Mouse (Mus musculus) midbrain, embryonic 16.5 days (tissue): ENCODE data around the gene Dda1. TPM values are rescaled to one million over a fixed set of nuclear protein-coding genes. Genes with fewer than 3 reads are reported as not detected.

ENCODE experiments used
- ATAC-seq: fragments of 200-750 bp; cut with Nextera tagmentation; 2 replicates; pipeline ENCODE4 v1.8.0; 2017; ENCODE audit warnings: moderate TSS enrichment
- H3K27ac ChIP-seq: fragments of 300-500 bp; sonication (generic); 2 replicates; pipeline ENCODE4 v1.5.1; 2014; ENCODE audit warnings: mild to moderate bottlenecking, low read length, mixed read lengths
- H3K27me3 ChIP-seq: fragments of 300-500 bp; sonication (generic); 2 replicates; pipeline ENCODE4 v1.6.1; 2014; ENCODE audit warnings: low read depth, low read length, mixed read lengths; ENCODE audit not compliant: control insufficient read depth, insufficient read depth
- H3K36me3 ChIP-seq: fragments of 300-500 bp; sonication (generic); 2 replicates; pipeline ENCODE4 v1.6.1; 2014; ENCODE audit warnings: mild to moderate bottlenecking, low read length, moderate library complexity, mixed read lengths; ENCODE audit not compliant: control insufficient read depth, insufficient read depth
- H3K4me1 ChIP-seq: fragments of 300-500 bp; sonication (generic); 2 replicates; pipeline ENCODE4 v1.6.1; 2014; ENCODE audit warnings: mild to moderate bottlenecking, low read length, mixed read lengths; ENCODE audit not compliant: control insufficient read depth, insufficient read depth
- H3K4me2 ChIP-seq: fragments of 300-500 bp; sonication (generic); 2 replicates; pipeline ENCODE4 v1.6.1; 2014; ENCODE audit warnings: mild to moderate bottlenecking, low read length, mixed read lengths
- H3K4me3 ChIP-seq: fragments of 300-500 bp; sonication (generic); 2 replicates; pipeline ENCODE4 v1.5.1; 2014; ENCODE audit warnings: low read depth, mild to moderate bottlenecking, low read length, moderate library complexity, mixed read lengths
- H3K9ac ChIP-seq: fragments of 300-500 bp; sonication (generic); 2 replicates; pipeline ENCODE4 v1.6.1; 2014; ENCODE audit warnings: low read depth, low read length, mixed read lengths
- H3K9me3 ChIP-seq: fragments of 300-500 bp; sonication (generic); replicated peaks from 2 replicates; pipeline ENCODE4 v1.6.1; 2014; ENCODE audit warnings: mild to moderate bottlenecking, low read length, mixed read lengths; ENCODE audit not compliant: control insufficient read depth, poor library complexity, severe bottlenecking
- WGBS: fragments of 180-500 bp; shearing (Covaris S2); extraction: QIAGEN DNeasy Blood & Tissue Kit; methylation state at CpG from one replicate; pipeline ENCODE4 v1.1.7; 2014; 5-methylcytosine and 5-hydroxymethylcytosine counted together
- polyA plus RNA-seq: library from polyadenylated mRNA; unstranded; fragments of >200 nt; fragmentation: Nextera tagmentation; extraction: Ambion mirVana; gene quantifications from 2 replicates; pipeline ENCODE4 v1.2.1, GENCODE M21; 2015

The Dda1 gene
- polyA plus RNA-seq, 1 experiment from 2014 or later: 231 TPM

DNA sequence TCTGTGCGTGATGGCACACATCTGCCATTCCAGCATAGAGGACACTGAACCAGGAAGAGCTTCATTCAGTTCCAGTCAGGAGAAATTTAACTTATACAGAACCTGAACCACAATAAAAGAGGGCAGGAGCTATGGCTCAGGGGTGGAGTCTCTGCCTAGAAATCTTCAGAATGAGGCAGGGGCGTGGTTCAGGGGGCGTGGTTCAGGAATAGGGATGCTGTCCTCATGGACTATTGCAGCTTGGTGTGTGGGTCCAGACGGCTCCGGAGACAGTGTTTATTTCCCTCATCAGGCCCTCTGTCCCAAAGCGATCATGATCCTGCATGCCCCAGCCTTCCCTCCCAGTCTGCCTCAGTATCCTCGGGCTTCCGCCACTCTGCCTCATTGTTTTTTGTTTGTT is 14.3 kb upstream of the Dda1 start:
- no peak for ATAC-seq
- H3K9ac ChIP-seq: no peak overlapping the region
- no peak overlapping the region for H3K4me2 ChIP-seq
- WGBS: 81% methylated on average over 8 of the region's 8 CpGs
- no peaks in the 10 kb centered on the region for H3K27me3 ChIP-seq
- H3K4me3 ChIP-seq: no peak overlapping the region
- H3K27ac ChIP-seq: no peak overlapping the region
- H3K36me3 ChIP-seq: peaks cover 13% of the 10 kb centered on the region
- no peaks in the 10 kb centered on the region; the same call in 1 of the 2 replicates for H3K9me3 ChIP-seq
- no peaks in the 10 kb centered on the region for H3K4me1 ChIP-seq

DNA sequence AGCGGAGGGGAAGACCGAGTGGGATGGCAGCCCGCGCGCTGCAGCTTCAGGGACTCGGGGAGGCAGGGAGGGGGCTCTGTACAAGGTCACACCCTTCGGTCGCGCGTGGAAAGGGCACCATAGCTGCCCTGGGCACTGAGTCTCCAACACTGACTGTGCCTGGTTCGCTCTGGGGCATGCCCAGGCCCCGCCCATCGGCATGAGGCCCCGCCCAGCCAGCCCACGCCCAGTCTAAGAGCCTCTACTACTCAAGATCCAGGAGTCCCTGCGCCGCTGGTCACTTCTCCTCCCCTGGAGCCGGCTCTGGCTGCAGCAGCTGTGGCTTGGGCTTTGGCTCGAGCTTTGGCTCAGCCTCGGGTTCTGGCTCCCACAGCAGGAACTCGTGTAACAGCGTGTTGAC is 12.1 kb upstream of the Dda1 start:
- WGBS: 44% methylated on average over 20 of the region's 22 CpGs

DNA sequence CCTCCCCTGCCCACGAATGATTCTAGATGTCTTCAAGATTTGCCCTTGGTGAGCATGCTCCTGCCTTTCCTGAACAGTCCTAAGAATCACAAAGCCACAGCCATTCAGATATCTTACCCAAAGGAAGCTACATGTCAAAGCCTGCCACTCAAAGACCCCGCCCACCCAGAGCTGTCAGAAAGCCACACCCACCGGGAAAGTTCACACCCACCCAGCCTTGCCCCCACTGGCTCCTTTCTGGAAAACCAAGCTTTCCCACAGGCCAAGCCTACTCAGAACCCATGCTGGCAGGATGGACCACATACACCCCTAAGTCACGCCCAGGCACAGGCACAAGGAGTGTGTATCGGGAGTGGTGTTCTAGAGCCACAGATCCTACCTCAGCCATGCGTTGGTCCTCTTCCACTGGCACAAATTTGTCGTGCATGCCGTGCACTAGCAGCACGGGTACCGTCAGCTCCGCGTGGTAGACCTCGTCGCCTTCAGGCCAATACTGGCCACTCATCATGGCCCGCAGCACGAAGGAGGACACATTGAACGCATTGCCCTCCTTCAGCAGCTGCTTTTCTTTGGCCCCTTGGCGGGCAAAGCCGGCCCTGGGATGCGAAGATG is 11.2 kb upstream of the Dda1 start:
- Histone ChIP-seq H3K36me3 (peaks cover 20% of the 10 kb centered on the region), H3K9me3 (no peaks in the 10 kb centered on the region; the same call in 1 of the 2 replicates), H3K4me1 (peaks cover 21% of the 10 kb centered on the region), H3K4me2 (no peak overlapping the region), H3K9ac (no peak overlapping the region), H3K27ac (no peak overlapping the region), H3K27me3 (no peaks in the 10 kb centered on the region), H3K4me3 (no peak overlapping the region)
- WGBS: 87% methylated on average over 20 of the region's 20 CpGs
- ATAC-seq: no peak

More for the DNA sequence above, 12.1 kb upstream of the Dda1 start:
- H3K9me3 ChIP-seq: no peaks in the 10 kb centered on the region; the same call in 1 of the 2 replicates
- H3K9ac ChIP-seq: no peak overlapping the region
- H3K27me3 ChIP-seq: no peaks in the 10 kb centered on the region
- H3K36me3 ChIP-seq: peaks cover 20% of the 10 kb centered on the region
- no peak overlapping the region for H3K4me2 ChIP-seq
- no peak for ATAC-seq
- H3K27ac ChIP-seq: no peak overlapping the region
- no peak overlapping the region for H3K4me3 ChIP-seq
- H3K4me1 ChIP-seq: peaks cover 13% of the 10 kb centered on the region; the same call in 1 of the 2 replicates

DNA sequence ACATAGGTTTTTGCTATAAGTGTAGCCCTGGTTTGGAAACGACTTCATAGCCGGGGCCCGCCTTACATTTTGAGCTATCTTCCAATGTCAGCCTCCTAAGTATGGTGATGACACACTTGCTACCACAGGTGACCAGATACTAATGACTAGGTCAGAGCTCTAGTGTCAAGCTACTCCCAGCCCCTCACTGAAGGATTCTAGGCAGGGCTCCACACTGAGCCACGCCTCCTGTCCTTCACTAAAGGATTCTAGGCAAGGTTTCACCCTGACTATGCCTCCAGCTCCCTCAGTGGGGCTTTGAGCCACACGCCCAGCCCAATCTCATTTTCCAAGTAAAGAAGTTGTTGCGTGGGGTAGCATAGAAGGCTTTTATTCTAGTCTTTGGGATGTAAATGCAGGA is 8.3 kb upstream of the Dda1 start:
- 92% methylated on average over 6 of the region's 6 CpGs for WGBS
- peaks cover 20% of the 10 kb centered on the region for H3K36me3 ChIP-seq
- no peak for ATAC-seq

DNA sequence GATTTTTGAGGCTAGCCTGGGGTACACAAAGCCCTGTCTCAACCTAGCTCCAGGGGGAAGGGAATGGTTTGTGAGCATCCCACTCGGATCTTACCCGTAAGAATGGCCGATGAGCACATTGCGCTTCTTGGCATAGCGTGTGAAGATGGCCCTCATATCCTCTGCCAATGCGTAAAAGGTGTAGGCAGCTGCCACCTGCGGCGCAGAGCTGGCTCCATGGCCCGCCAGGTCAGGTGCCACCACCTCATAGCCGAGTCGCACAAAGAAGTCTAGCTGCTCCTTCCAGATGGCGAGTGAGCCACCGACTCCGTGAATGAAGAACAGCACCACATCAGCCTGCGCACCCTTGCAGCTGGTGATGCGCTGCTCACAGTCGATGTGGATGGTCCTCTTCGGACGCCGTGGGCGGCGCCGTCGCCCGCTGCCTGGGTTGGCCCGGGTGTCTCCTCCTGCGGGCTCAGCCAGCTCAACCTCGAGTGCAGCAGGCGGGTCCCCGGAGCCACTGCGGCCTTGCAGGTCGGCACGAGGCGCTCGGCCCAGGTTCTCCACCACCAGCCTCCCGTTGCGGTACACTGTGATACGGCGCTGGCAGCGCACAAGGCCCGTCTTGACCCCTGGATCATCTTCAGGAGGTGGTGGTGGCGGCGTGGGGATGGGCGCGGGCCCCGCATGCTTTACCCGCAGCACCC is 7.7 kb upstream of the Dda1 start:
- Histone ChIP-seq H3K9me3 (no peaks in the 10 kb centered on the region), H3K27ac (no peak overlapping the region), H3K9ac (peak overlapping the region; percentile 30; the same call in 1 of the 2 replicates), H3K36me3 (peaks cover 20% of the 10 kb centered on the region), H3K4me2 (no peak overlapping the region; the same call in 1 of the 2 replicates), H3K4me1 (peaks cover 38% of the 10 kb centered on the region), H3K4me3 (no peak overlapping the region), H3K27me3 (no peaks in the 10 kb centered on the region)
- WGBS: 76% methylated on average over 47 of the region's 47 CpGs
- no peak for ATAC-seq

More for the DNA sequence above, 8.3 kb upstream of the Dda1 start:
- Histone ChIP-seq H3K9me3 (no peaks in the 10 kb centered on the region), H3K4me3 (no peak overlapping the region), H3K4me1 (peaks cover 34% of the 10 kb centered on the region), H3K27me3 (no peaks in the 10 kb centered on the region), H3K27ac (no peak overlapping the region), H3K4me2 (no peak overlapping the region), H3K9ac (no peak overlapping the region)

DNA sequence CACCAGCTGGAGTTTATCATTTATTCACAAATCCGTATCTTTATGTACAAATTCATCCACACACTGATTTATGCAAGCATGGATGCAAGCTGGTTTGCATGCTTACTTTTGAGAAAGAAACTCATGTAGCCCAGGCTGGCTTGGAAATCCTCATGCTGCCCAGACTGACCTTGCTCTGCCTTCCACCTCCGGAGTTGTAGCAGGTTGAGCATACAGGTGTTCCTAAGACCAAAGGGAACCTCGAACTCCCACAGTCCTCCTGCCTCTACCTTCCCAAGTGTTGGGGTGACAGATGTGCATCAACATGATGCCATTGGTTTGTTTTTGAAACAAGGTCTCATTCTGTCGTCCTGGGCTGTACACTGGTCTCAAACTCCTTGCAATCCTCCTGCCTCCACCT is 6.8 kb upstream of the Dda1 start:
- H3K4me3 ChIP-seq: peak overlapping the region; percentile 89
- peaks cover 38% of the 10 kb centered on the region for H3K4me1 ChIP-seq
- H3K27ac ChIP-seq: no peak overlapping the region
- WGBS: 79% methylated on average over 4 of the region's 4 CpGs
- ATAC-seq: no peak
- H3K4me2 ChIP-seq: peak overlapping the region; percentile 82
- H3K9me3 ChIP-seq: no peaks in the 10 kb centered on the region
- no peaks in the 10 kb centered on the region for H3K27me3 ChIP-seq
- peak overlapping the region; percentile 93 for H3K9ac ChIP-seq
- peaks cover 14% of the 10 kb centered on the region for H3K36me3 ChIP-seq

DNA sequence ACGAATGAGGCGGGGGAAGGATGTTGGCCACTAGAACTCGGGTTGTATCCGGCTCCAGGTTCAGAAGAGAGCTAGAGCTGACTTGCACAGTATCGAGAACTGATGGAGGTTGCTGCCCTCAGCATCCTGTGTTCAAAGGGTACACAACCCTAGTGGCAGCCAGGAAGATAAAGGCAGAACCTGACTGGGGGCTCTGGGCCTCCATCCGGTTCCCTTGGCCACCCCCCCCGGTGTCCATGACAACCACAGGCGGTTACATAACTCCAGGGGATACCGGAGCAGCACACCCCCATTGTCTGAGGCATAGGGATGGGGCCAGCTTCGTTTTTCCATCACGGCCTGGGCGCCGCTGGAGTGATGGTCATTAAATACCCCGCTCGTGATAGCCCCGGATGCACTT is 6.2 kb upstream of the Dda1 start:
- Histone ChIP-seq H3K4me2 (peak overlapping the region; percentile 82), H3K4me3 (peak overlapping the region; percentile 89), H3K4me1 (peaks cover 38% of the 10 kb centered on the region), H3K9ac (peak overlapping the region; percentile 93), H3K27ac (peak overlapping the region; percentile 86), H3K36me3 (peaks cover 14% of the 10 kb centered on the region), H3K9me3 (no peaks in the 10 kb centered on the region), H3K27me3 (no peaks in the 10 kb centered on the region)
- ATAC-seq: peak; percentile 0; the same call in 1 of the 2 replicates
- 3% methylated on average over 16 of the region's 16 CpGs for WGBS

DNA sequence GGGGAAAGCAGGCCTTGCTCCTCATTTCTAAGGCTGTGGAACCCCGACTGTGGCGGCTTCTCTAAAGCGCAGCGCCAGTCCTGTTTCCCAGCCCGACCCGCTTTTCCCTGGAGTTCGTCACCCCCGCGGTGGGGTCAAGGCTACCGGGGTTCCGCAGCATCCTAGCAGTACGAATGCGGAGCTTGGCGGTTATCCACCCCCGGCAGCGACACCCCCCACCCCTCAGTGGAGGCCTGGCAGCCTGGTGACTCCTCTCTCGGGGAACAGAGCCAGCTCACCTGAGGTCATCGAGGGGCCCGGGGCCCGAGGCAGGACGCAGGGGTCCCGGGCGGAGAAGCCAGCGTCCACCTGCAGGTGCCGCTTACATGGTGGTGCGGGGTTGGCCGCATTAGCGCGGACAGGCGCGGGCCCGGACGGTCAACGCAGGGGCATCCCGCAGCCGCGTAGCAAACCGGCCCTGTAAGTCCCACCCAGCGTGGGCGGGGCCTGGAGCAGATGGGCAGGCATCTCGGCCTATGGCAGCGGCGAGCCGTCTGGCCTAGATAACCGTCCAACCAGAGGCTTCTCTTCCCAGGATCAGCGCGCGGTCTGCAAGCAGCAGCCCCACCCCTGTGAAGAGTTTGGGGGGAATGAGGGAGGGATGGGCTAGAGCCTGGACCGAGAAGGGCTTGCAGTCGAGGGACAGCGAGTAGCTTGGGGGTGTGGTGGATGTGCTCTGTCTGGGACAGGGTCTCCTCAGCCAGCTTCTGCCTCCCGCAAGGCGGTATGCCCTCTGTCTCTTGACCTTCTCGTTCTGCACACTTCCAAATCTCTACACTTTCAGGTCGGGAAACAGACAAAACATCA is 5.6 kb upstream of the Dda1 start, which contains the start of gene Abhd8:
Gene Abhd8 (minus strand): TSS at position 468 of the 846 bp plus-strand sequence.
- WGBS: under 1% methylated on average over 55 of the region's 55 CpGs
- H3K9me3 ChIP-seq: no peaks in the 10 kb centered on the region
- peak within 1 kb of the TSS; percentile 93 for H3K9ac ChIP-seq
- peak within 1 kb of the TSS; percentile 89 for H3K4me3 ChIP-seq
- peaks cover 11% of the 10 kb centered on the region for H3K36me3 ChIP-seq
- peak within 1 kb of the TSS; percentile 86 for H3K27ac ChIP-seq
- no peaks in the 10 kb centered on the region for H3K27me3 ChIP-seq
- ATAC-seq: peak; percentile 83
- peaks cover 38% of the 10 kb centered on the region for H3K4me1 ChIP-seq
- peak within 1 kb of the TSS; percentile 82 for H3K4me2 ChIP-seq
